Mouse (Mus musculus) midbrain, embryonic 12.5 days (tissue): ENCODE measurements around the gene Olfr872. TPM values are rescaled to one million over a fixed set of nuclear protein-coding genes. Genes with fewer than 3 reads are reported as not detected.

Experiments
- polyA plus RNA-seq: library from polyadenylated mRNA; unstranded; fragments of >200 nt; fragmentation: Nextera tagmentation; extraction: Ambion mirVana; gene quantifications from 2 replicates; pipeline ENCODE4 v1.2.1, GENCODE M21; 2016

Olfr872 gene
- polyA plus RNA-seq, 1 experiment from 2014 or later, result not detected

Other genes with a start within 250 kb of the Olfr872 start
- not detected in 2 replicates for gene Olfr866, start 209.1 kb upstream of the Olfr872 start, polyA plus RNA-seq
- not detected in 2 replicates for gene Olfr867, start 179.6 kb upstream of the Olfr872 start, polyA plus RNA-seq
- gene Olfr868, start 138.5 kb upstream of the Olfr872 start, polyA plus RNA-seq, result not detected in 2 replicates
- not detected in 2 replicates for gene Olfr869, start 108.1 kb upstream of the Olfr872 start, polyA plus RNA-seq
- gene Olfr870, start 63.1 kb upstream of the Olfr872 start, polyA plus RNA-seq, result not detected in 2 replicates
- gene Olfr871, start 24.9 kb upstream of the Olfr872 start, polyA plus RNA-seq, result not detected in 2 replicates
- not detected in 2 replicates for gene Olfr39, start 45.2 kb downstream of the Olfr872 start, polyA plus RNA-seq
- gene Olfr873, start 61.4 kb downstream of the Olfr872 start, polyA plus RNA-seq, result not detected in 2 replicates
- 0.11 TPM in 1 of 2 replicates, not detected in the other for gene Olfr18, start 99.0 kb downstream of the Olfr872 start, polyA plus RNA-seq
- gene Zfp560, start 148.1 kb downstream of the Olfr872 start, polyA plus RNA-seq, result 35.9 and 37.5 TPM in 2 replicates
- 30.3 and 33.7 TPM in 2 replicates for gene Zfp26, start 223.0 kb downstream of the Olfr872 start, polyA plus RNA-seq